Comparison of ENCODE assay signal across 12 mouse cellular contexts in the genomic region with DNA sequence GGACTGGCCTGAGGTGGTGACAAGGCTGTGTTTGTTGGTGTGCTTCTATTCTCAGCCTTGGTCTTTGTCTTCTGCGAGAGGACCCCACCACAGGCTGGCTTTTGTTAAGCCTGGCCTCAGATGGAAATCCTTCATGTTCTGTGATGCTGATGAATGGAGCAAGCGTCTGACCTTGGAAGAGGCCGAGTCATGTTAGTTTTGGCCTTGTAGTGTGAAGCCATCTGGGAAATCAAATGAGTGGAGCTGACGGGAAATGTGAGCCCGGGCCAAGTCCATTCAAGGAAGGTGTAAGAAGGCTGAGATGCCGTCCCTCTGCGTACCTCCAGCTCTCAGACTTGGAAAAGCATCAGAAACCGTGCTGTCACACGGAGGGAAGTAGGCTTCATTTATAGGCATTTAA.
DNase-seq lines count a peak whose midpoint lies in the region; ATAC-seq and TF ChIP-seq lines count a peak whose summit lies in the region.
"Had no signal": no experiment of that assay in that cellular context is flagged by ENCODE, and none has a peak within 500 bp of the region (broad histone marks: within the 10 kb centered on the region; RNA-seq: fewer than 3 reads in every experiment).

No protein-coding gene starts in this region.

- no peaks in the 10 kb centered on the region; the same call in 1 of the 2 replicates for H3K27me3 ChIP-seq in kidney, embryonic 16.5 days (ENCODE audit: insufficient read depth, low read length)
- no peaks in the 10 kb centered on the region for H3K27me3 ChIP-seq in kidney, embryonic 14.5 days (ENCODE audit: control insufficient read depth, insufficient read depth, low read length)
- H3K27me3 ChIP-seq in heart, embryonic 12.5 days (replicated peaks): no peaks in the 10 kb centered on the region
- no peaks in the 10 kb centered on the region for H3K27me3 ChIP-seq in limb, embryonic 13.5 days
- no peaks in the 10 kb centered on the region for H3K27me3 ChIP-seq in cerebellum, adult 2 months (ENCODE audit: control insufficient read depth, insufficient read depth, low read length)
- H3K27me3 ChIP-seq: embryonic facial prominence, embryonic 15.5 days; liver, embryonic 12.5 days; neural tube, embryonic 15.5 days had no signal

- no peaks in the 10 kb centered on the region for H3K36me3 ChIP-seq in kidney, embryonic 16.5 days (ENCODE audit: insufficient read depth, low read length)
- H3K36me3 ChIP-seq in kidney, embryonic 14.5 days (ENCODE audit: control insufficient read depth, insufficient read depth, low read length): no peaks in the 10 kb centered on the region
- no peaks in the 10 kb centered on the region for H3K36me3 ChIP-seq in heart, embryonic 12.5 days
- H3K36me3 ChIP-seq in limb, embryonic 13.5 days: no peaks in the 10 kb centered on the region
- H3K36me3 ChIP-seq: embryonic facial prominence, embryonic 15.5 days; liver, embryonic 12.5 days; midbrain, embryonic 10.5 days; neural tube, embryonic 15.5 days had no signal

- WGBS in kidney, embryonic 16.5 days: 49% methylated on average over 9 of the region's 9 CpGs
- 57% methylated on average over 9 of the region's 9 CpGs for WGBS in kidney, embryonic 14.5 days
- WGBS in heart, embryonic 12.5 days: 46% methylated on average over 9 of the region's 9 CpGs
- 64% methylated on average over 9 of the region's 9 CpGs for WGBS in limb, embryonic 13.5 days
- 26% methylated on average over 9 of the region's 9 CpGs for WGBS in cerebellum, adult 2 months

- H3K9me3 ChIP-seq in kidney, embryonic 16.5 days (ENCODE audit: low read length): no peaks in the 10 kb centered on the region
- no peaks in the 10 kb centered on the region for H3K9me3 ChIP-seq in kidney, embryonic 14.5 days (ENCODE audit: control insufficient read depth, low read length)
- H3K9me3 ChIP-seq in heart, embryonic 12.5 days (replicated peaks): no peaks in the 10 kb centered on the region
- H3K9me3 ChIP-seq in limb, embryonic 13.5 days: no peaks in the 10 kb centered on the region
- H3K9me3 ChIP-seq: embryonic facial prominence, embryonic 15.5 days; liver, embryonic 12.5 days; midbrain, embryonic 10.5 days; neural tube, embryonic 15.5 days had no signal

- peaks cover 5% of the 10 kb centered on the region; the same call in 1 of the 2 replicates for H3K4me1 ChIP-seq in kidney, embryonic 16.5 days (ENCODE audit: insufficient read depth, low read length)
- H3K4me1 ChIP-seq in kidney, embryonic 14.5 days (ENCODE audit: control insufficient read depth, insufficient read depth, low read length): peaks cover 9% of the 10 kb centered on the region; the same call in 1 of the 2 replicates
- peaks cover 38% of the 10 kb centered on the region for H3K4me1 ChIP-seq in heart, embryonic 12.5 days (replicated peaks)
- peaks cover 32% of the 10 kb centered on the region for H3K4me1 ChIP-seq in limb, embryonic 13.5 days
- no peaks in the 10 kb centered on the region for H3K4me1 ChIP-seq in cerebellum, adult 2 months (ENCODE audit: control insufficient read depth, insufficient read depth, low read length)
- H3K4me1 ChIP-seq: liver, embryonic 12.5 days had no signal

- TF ChIP-seq POLR2A in cerebellum, adult 2 months (IDR thresholded peaks at IDR 0.05; ENCODE audit: borderline replicate concordance, insufficient read depth, low read length): no peak

- H3K9ac ChIP-seq in kidney, embryonic 16.5 days (replicated peaks; ENCODE audit: low read length): no peak overlapping the region
- H3K9ac ChIP-seq in kidney, embryonic 14.5 days (ENCODE audit: low read depth, low read length): no peak overlapping the region
- no peak overlapping the region for H3K9ac ChIP-seq in heart, embryonic 12.5 days
- no peak overlapping the region for H3K9ac ChIP-seq in limb, embryonic 13.5 days
- H3K9ac ChIP-seq: embryonic facial prominence, embryonic 15.5 days; liver, embryonic 12.5 days; neural tube, embryonic 15.5 days had no signal

- peak; percentile 77 for DNase-seq in adrenal gland, postnatal 14 days
- DNase-seq in cerebellum, adult 2 months: no peak
- DNase-seq: cerebellum, adult 11 months had no signal

- H3K27ac ChIP-seq in kidney, embryonic 16.5 days (ENCODE audit: low read length): no peak overlapping the region
- H3K27ac ChIP-seq in kidney, embryonic 14.5 days (ENCODE audit: low read depth, low read length): no peak overlapping the region
- H3K27ac ChIP-seq in heart, embryonic 12.5 days (ENCODE audit: poor library complexity, severe bottlenecking): no peak overlapping the region
- peak overlapping the region; percentile 22; the same call in 1 of the 2 replicates for H3K27ac ChIP-seq in limb, embryonic 13.5 days
- no peak overlapping the region for H3K27ac ChIP-seq in cerebellum, adult 2 months (ENCODE audit: insufficient read depth, low read length)
- H3K27ac ChIP-seq: embryonic facial prominence, embryonic 15.5 days; liver, embryonic 12.5 days; midbrain, embryonic 10.5 days; neural tube, embryonic 15.5 days had no signal

- TF ChIP-seq CTCF in cerebellum, adult 2 months (IDR thresholded peaks at IDR 0.05; ENCODE audit: borderline replicate concordance, insufficient read depth, low read depth, low read length): no peak

- no peak overlapping the region for H3K4me2 ChIP-seq in kidney, embryonic 16.5 days (replicated peaks; ENCODE audit: low read depth, low read length)
- no peak overlapping the region for H3K4me2 ChIP-seq in kidney, embryonic 14.5 days (replicated peaks; ENCODE audit: low read depth, low read length)
- H3K4me2 ChIP-seq in heart, embryonic 12.5 days: no peak overlapping the region
- no peak overlapping the region for H3K4me2 ChIP-seq in limb, embryonic 13.5 days (replicated peaks)
- H3K4me2 ChIP-seq: embryonic facial prominence, embryonic 15.5 days; liver, embryonic 12.5 days; neural tube, embryonic 15.5 days had no signal

- no peak overlapping the region for H3K4me3 ChIP-seq in kidney, embryonic 16.5 days (ENCODE audit: low read length)
- no peak overlapping the region for H3K4me3 ChIP-seq in kidney, embryonic 14.5 days (ENCODE audit: low read length)
- H3K4me3 ChIP-seq in heart, embryonic 12.5 days: no peak overlapping the region
- no peak overlapping the region for H3K4me3 ChIP-seq in limb, embryonic 13.5 days
- no peak overlapping the region for H3K4me3 ChIP-seq in cerebellum, adult 2 months (replicated peaks; ENCODE audit: insufficient read depth, low read depth, low read length)
- H3K4me3 ChIP-seq: embryonic facial prominence, embryonic 15.5 days; liver, embryonic 12.5 days; midbrain, embryonic 10.5 days; neural tube, embryonic 15.5 days had no signal

- 0 out of 2 replicates have a peak, but pooled peaks have one; percentile 12 for ATAC-seq in kidney, embryonic 16.5 days (ENCODE audit: low FRiP score, low TSS enrichment)
- ATAC-seq in kidney, embryonic 14.5 days (ENCODE audit: low FRiP score, low TSS enrichment): no peak
- peak; percentile 48 for ATAC-seq in heart, embryonic 12.5 days (ENCODE audit: insufficient number of reproducible peaks, low FRiP score)
- ATAC-seq in limb, embryonic 13.5 days (ENCODE audit: low FRiP score, low read depth): peak; percentile 42; the same call in 1 of the 2 replicates
- no peak for ATAC-seq in megakaryocyte progenitor cell, adult 5-6 weeks (replicated peaks; ENCODE audit: poor library complexity)
- ATAC-seq: liver, embryonic 12.5 days had no signal

Comparison
In these comparisons a context has a peak if more than half of its experiments do, and no peak if none do; other contexts are left out.
1. ATAC-seq: peak in kidney, embryonic 16.5 days (single experiment), heart, embryonic 12.5 days (single experiment) and limb, embryonic 13.5 days (single experiment); none in kidney, embryonic 14.5 days (single experiment) and megakaryocyte progenitor cell, adult 5-6 weeks (single experiment).